Mouse (Mus musculus): ENCODE results near the gene Fbxo6. TPM values are rescaled to one million over a fixed set of nuclear protein-coding genes. Genes with fewer than 3 reads are reported as not detected.

Gene Fbxo6
- polyA plus RNA-seq, 1 experiment from 2014 or later: 18.6 TPM

GRCm38 (mm10) chr4:148159544-148160435 is 7.8 kb upstream of the Fbxo6 start:
- Histone ChIP-seq H3K27ac (replicated peaks) (peak overlapping the region; percentile 65), H3K9ac (peak overlapping the region; percentile 87), H3K36me3 (peaks cover 29% of the 10 kb centered on the region), H3K4me3 (peak overlapping the region; percentile 74), H3K4me2 (peak overlapping the region; percentile 95), H3K9me3 (no peaks in the 10 kb centered on the region), H3K4me1 (peaks cover 35% of the 10 kb centered on the region), H3K27me3 (replicated peaks) (peaks cover 59% of the 10 kb centered on the region)
- under 1% methylated on average over 55 of the region's 55 CpGs for WGBS
- ATAC-seq (ENCODE audit: extremely low read depth, insufficient number of reproducible peaks, low FRiP score, low TSS enrichment): peak; percentile 83

GRCm38 (mm10) chr4:148158436-148159348 is 6.8 kb upstream of the Fbxo6 start:
- Histone ChIP-seq H3K4me3 (peak overlapping the region; percentile 74), H3K4me2 (peak overlapping the region; percentile 95), H3K4me1 (peaks cover 25% of the 10 kb centered on the region), H3K27me3 (replicated peaks) (peaks cover 48% of the 10 kb centered on the region), H3K9ac (peak overlapping the region; percentile 87), H3K36me3 (peaks cover 37% of the 10 kb centered on the region), H3K9me3 (no peaks in the 10 kb centered on the region), H3K27ac (replicated peaks) (peak overlapping the region; percentile 65)
- 30% methylated on average over 27 of the region's 27 CpGs for WGBS
- no peak for ATAC-seq (ENCODE audit: extremely low read depth, insufficient number of reproducible peaks, low FRiP score, low TSS enrichment)

- no peak overlapping the region for H3K27ac ChIP-seq (replicated peaks)
- WGBS: 58% methylated on average over 3 of the region's 3 CpGs
Observed at GRCm38 (mm10) chr4:148154982-148155381, 3.0 kb upstream of the Fbxo6 start.

GRCm38 (mm10) chr4:148154006-148154405 is 2.1 kb upstream of the Fbxo6 start:
- 85% methylated on average over 4 of the region's 4 CpGs for WGBS
- Histone ChIP-seq H3K4me2 (no peak overlapping the region), H3K27ac (replicated peaks) (no peak overlapping the region), H3K9me3 (no peaks in the 10 kb centered on the region), H3K4me1 (peaks cover 24% of the 10 kb centered on the region), H3K9ac (no peak overlapping the region), H3K27me3 (replicated peaks) (peaks cover 13% of the 10 kb centered on the region), H3K36me3 (peaks cover 43% of the 10 kb centered on the region), H3K4me3 (no peak overlapping the region)
- ATAC-seq (ENCODE audit: extremely low read depth, insufficient number of reproducible peaks, low FRiP score, low TSS enrichment): no peak

More at GRCm38 (mm10) chr4:148154982-148155381, 3.0 kb upstream of the Fbxo6 start:
- H3K4me1 ChIP-seq: peaks cover 28% of the 10 kb centered on the region
- peaks cover 40% of the 10 kb centered on the region for H3K36me3 ChIP-seq
- no peak overlapping the region for H3K9ac ChIP-seq
- H3K27me3 ChIP-seq (replicated peaks): peaks cover 11% of the 10 kb centered on the region
- H3K9me3 ChIP-seq: no peaks in the 10 kb centered on the region
- no peak overlapping the region for H3K4me3 ChIP-seq
- H3K4me2 ChIP-seq: no peak overlapping the region
- no peak for ATAC-seq (ENCODE audit: extremely low read depth, insufficient number of reproducible peaks, low FRiP score, low TSS enrichment)

- H3K9me3 ChIP-seq: no peaks in the 10 kb centered on the region
- 79% methylated on average over 5 of the region's 5 CpGs for WGBS
- H3K27me3 ChIP-seq (replicated peaks): peaks cover 8% of the 10 kb centered on the region; the same call in 1 of the 2 replicates
- peaks cover 44% of the 10 kb centered on the region for H3K36me3 ChIP-seq
- no peak overlapping the region for H3K27ac ChIP-seq (replicated peaks)
- H3K9ac ChIP-seq: no peak overlapping the region; the same call in 1 of the 2 replicates
- H3K4me3 ChIP-seq: no peak overlapping the region
- H3K4me2 ChIP-seq: no peak overlapping the region
- H3K4me1 ChIP-seq: peaks cover 15% of the 10 kb centered on the region
- ATAC-seq (ENCODE audit: extremely low read depth, insufficient number of reproducible peaks, low FRiP score, low TSS enrichment): no peak
Observed at GRCm38 (mm10) chr4:148152547-148152946, 607 bp upstream of the Fbxo6 start.

GRCm38 (mm10) chr4:148150953-148151266 is 1.0 kb downstream of the Fbxo6 start:
- Histone ChIP-seq H3K36me3 (peaks cover 45% of the 10 kb centered on the region), H3K9ac (peak overlapping the region; percentile 83), H3K27ac (replicated peaks) (peak overlapping the region; percentile 80), H3K27me3 (replicated peaks) (peaks cover 8% of the 10 kb centered on the region; the same call in 1 of the 2 replicates), H3K9me3 (no peaks in the 10 kb centered on the region), H3K4me1 (peaks cover 15% of the 10 kb centered on the region), H3K4me2 (peak overlapping the region; percentile 82), H3K4me3 (peak overlapping the region; percentile 68)
- WGBS: 37% methylated on average over 3 of the region's 3 CpGs
- ATAC-seq (ENCODE audit: extremely low read depth, insufficient number of reproducible peaks, low FRiP score, low TSS enrichment): no peak

GRCm38 (mm10) chr4:148150242-148150641 is 1.7 kb downstream of the Fbxo6 start:
- peaks cover 15% of the 10 kb centered on the region for H3K4me1 ChIP-seq
- peak overlapping the region; percentile 82 for H3K4me2 ChIP-seq
- peaks cover 45% of the 10 kb centered on the region for H3K36me3 ChIP-seq
- peak overlapping the region; percentile 47; the same call in 1 of the 2 replicates for H3K9ac ChIP-seq
- no peak for ATAC-seq (ENCODE audit: extremely low read depth, insufficient number of reproducible peaks, low FRiP score, low TSS enrichment)
- peak overlapping the region; percentile 80 for H3K27ac ChIP-seq (replicated peaks)
- WGBS: 51% methylated on average over 7 of the region's 7 CpGs
- H3K4me3 ChIP-seq: peak overlapping the region; percentile 68; the same call in 1 of the 2 replicates
- no peaks in the 10 kb centered on the region for H3K9me3 ChIP-seq
- H3K27me3 ChIP-seq (replicated peaks): peaks cover 8% of the 10 kb centered on the region; the same call in 1 of the 2 replicates

GRCm38 (mm10) chr4:148149540-148149939 is 2.4 kb downstream of the Fbxo6 start:
- H3K27me3 ChIP-seq (replicated peaks): peaks cover 8% of the 10 kb centered on the region; the same call in 1 of the 2 replicates
- H3K4me3 ChIP-seq: peak overlapping the region; percentile 68
- no peaks in the 10 kb centered on the region for H3K9me3 ChIP-seq
- no peak overlapping the region for H3K27ac ChIP-seq (replicated peaks)
- H3K4me2 ChIP-seq: peak overlapping the region; percentile 82
- H3K9ac ChIP-seq: 0 out of 2 replicates have a peak overlapping the region, but pooled peaks have one; percentile 44
- no peak for ATAC-seq (ENCODE audit: extremely low read depth, insufficient number of reproducible peaks, low FRiP score, low TSS enrichment)
- peaks cover 50% of the 10 kb centered on the region for H3K36me3 ChIP-seq
- peaks cover 15% of the 10 kb centered on the region for H3K4me1 ChIP-seq
- 42% methylated on average over 12 of the region's 12 CpGs for WGBS

- Histone ChIP-seq H3K4me1 (peaks cover 15% of the 10 kb centered on the region), H3K4me3 (no peak overlapping the region), H3K9ac (no peak overlapping the region), H3K27me3 (replicated peaks) (peaks cover 8% of the 10 kb centered on the region; the same call in 1 of the 2 replicates), H3K27ac (replicated peaks) (no peak overlapping the region), H3K36me3 (peaks cover 45% of the 10 kb centered on the region), H3K4me2 (no peak overlapping the region), H3K9me3 (no peaks in the 10 kb centered on the region)
- WGBS: 78% methylated on average over 2 of the region's 2 CpGs
- no peak for ATAC-seq (ENCODE audit: extremely low read depth, insufficient number of reproducible peaks, low FRiP score, low TSS enrichment)
Observed at GRCm38 (mm10) chr4:148147714-148148113, 4.2 kb downstream of the Fbxo6 start.

- ATAC-seq (ENCODE audit: extremely low read depth, insufficient number of reproducible peaks, low FRiP score, low TSS enrichment): no peak
Observed at GRCm38 (mm10) chr4:148143721-148144120, 8.2 kb downstream of the Fbxo6 start.

More at GRCm38 (mm10) chr4:148143721-148144120, 8.2 kb downstream of the Fbxo6 start:
- Histone ChIP-seq H3K4me3 (no peak overlapping the region), H3K27me3 (replicated peaks) (peaks cover 10% of the 10 kb centered on the region), H3K4me1 (peaks cover 11% of the 10 kb centered on the region; the same call in 1 of the 2 replicates), H3K27ac (replicated peaks) (no peak overlapping the region), H3K9ac (no peak overlapping the region), H3K9me3 (no peaks in the 10 kb centered on the region), H3K36me3 (peaks cover 40% of the 10 kb centered on the region), H3K4me2 (no peak overlapping the region)
- WGBS: 78% methylated on average over 5 of the region's 5 CpGs

All from heart, embryonic 13.5 days (tissue).